Mouse (Mus musculus): Measurements from ENCODE around the gene Zbtb49. TPM values are rescaled to one million over a fixed set of nuclear protein-coding genes. Genes with fewer than 3 reads are reported as not detected.

The Zbtb49 gene
- total RNA-seq, 1 experiment from 2014 or later: 9.4 TPM

Other genes with a start within 250 kb of the Zbtb49 start
- 31.1 and 32.8 TPM in 2 replicates for gene Stx18, start 181.7 kb downstream of the Zbtb49 start, total RNA-seq (2017)
- 2.3 and 2.4 TPM in 2 replicates for gene Nsg1, start 60.5 kb downstream of the Zbtb49 start, total RNA-seq (2017)
- 144 and 145 TPM in 2 replicates for gene Lyar, start within 50 bp of the Zbtb49 start, total RNA-seq (2017)
- gene Tmem128, start 39.7 kb upstream of the Zbtb49 start, total RNA-seq (2017): 23.5 and 25.8 TPM in 2 replicates
- gene Otop1, start 55.5 kb upstream of the Zbtb49 start, total RNA-seq (2017): not detected in 2 replicates
- gene Drd5, start 98.9 kb upstream of the Zbtb49 start, total RNA-seq (2017): not detected in 2 replicates

Measured in common myeloid progenitor, adult 5-6 weeks (primary cell).